Mouse (Mus musculus): ENCODE measurements around the gene Ppp1r14b. TPM values are rescaled to one million over a fixed set of nuclear protein-coding genes. Genes with fewer than 3 reads are reported as not detected.

Ppp1r14b gene
- total RNA-seq (2021), result 100 to 1,000 TPM; 123 to 288 TPM
- polyA plus RNA-seq (2012; rRNA removed), result 156 and 181 TPM in 2 replicates
- long read RNA-seq, transcript Ppp1r14b-201 (4 exons, 999 nt), result major isoform, 129 of 137 reads
- long read RNA-seq, partial matches to known transcripts, result 1 of 137 reads
- long read RNA-seq, other reads (novel, unspliced or antisense), result 4 of 137 reads

DNA sequence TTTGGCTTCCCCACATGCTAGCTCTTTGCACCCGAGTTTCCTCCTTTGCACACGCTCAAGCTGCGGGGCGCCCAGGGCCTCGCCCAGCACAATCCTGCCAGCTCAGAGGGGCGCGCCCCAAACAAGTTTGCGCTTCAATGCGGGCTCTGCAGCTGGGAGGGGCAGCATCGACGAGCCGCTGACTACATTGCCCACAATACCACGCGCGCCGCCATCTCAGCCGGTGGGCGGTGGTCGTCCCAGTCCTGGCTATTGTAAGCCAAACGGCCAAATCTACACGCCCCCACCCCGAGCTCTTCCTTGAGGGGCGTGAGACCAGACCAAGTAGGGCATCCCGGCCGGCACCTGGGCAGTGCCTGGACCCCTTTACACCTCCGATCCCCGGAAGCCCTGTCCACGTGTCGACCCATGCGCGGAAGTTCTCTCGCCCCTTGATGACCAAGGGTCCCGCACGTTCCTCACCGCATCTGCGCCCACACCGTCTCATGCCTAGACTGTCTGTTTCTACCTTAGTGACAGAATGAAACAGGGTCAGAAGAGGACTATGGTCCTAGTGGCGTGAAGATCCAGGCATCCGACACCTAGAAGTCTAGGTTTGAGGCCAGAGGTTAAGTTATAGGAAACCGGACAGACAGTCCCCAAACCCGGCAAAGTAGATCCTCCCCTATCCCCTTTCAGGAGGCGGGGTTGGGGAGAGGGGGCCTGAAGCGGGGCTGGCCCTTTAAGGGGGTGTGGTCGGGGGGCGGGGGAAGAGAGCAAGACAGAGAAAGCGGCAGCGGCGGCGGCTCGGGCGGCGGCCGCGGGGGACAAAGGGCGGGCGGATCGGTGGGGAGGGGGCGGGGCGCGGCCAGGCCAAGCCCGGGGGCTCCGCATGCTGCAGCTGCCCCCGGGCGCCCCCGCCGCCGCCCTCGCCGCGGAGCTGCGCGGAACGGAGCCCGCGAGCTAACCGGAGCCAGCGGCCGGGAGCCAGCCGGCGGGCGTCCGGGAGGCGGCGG, at the start of gene Ppp1r14b:
Gene Ppp1r14b, plus strand, starts transcription at position 758 of the 995 bp plus-strand sequence.
- peak; percentile 90 for DNase-seq

DNA sequence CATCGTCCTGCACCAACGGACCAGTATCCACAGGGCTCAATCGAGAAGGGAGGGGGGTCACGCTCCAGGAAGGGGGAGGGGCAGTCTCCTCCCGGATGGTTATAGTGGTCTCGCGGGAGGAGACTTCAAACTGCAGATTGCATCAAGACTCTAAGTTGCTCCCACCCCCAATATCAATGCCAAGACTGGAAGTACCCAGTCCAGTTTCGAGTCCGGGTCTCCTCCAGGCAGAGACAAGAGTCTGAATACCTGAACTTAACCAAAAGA, 49.5 kb upstream of the Ppp1r14b start, which contains the start of gene Catsperz:
Gene Catsperz, minus strand, starts transcription at position 74 of the 267 bp plus-strand sequence.
- no peak for DNase-seq

DNA sequence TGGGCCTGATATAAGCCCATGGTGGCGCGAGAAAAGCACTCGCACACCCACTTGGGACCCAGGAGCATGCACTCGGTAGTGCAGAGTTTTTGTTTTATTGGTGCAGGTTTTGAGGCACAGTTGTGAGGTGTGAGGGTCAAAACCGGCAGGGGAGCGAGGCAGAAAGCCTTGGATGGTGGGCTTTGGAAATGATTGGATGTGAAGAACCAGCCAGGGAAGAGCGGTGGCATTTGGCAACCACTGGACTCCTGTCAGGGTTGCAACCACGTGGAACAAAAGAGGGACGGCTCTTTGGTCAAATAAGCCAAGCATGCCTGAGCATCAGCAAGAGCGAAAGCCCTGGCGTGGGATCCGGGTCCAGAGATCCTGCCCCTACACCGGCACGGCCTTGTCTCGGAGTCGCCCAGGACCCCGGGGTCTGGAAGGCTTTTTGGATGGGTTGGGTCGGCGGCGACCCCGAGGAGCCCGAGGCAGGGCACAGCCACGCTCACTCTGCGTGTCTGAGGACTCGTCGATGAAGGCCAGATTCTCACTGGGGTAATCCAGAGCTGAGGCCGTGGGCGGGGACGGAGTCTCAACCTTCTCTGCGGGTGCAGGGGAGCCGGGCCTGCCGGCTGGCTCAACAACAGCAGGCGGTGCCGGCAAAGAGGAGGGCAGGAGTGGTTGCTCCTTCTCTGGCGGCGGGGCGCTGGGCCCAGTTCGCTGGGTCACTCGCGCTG, 49.0 kb upstream of the Ppp1r14b start:
- DNase-seq, result peak; percentile 9

DNA sequence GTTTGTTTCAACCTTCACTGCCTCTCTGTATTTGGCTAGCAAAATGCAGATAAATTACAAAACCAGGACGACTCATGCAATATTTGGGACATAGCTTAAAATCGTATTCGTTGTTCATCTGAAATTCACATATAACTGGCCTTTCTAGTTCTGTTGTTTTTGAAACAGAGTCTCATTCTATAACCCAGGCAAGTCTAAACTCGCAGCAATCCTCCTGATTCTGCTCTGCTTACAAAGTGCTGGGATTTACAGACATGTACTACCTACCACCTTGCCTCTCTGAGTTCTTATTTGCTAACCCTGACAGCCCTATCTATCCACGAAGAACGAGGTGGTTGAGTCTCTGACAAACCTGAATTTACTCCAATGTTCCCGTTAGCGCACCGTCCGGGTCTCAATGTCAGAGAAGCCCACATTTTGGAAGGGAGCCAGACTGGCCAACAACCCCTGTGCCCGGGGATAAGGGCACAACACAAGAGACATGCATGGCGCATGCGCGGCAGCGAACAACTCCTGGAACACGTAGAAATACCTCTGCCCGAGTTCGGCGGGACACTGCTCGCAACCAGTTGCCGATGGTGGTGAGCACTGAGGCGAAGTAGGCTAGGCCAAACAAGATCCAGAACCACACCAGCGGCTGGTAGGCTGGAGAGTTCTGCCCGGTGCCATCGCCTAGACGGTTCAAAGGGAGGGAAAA, 48.1 kb upstream of the Ppp1r14b start:
- DNase-seq, result peak; percentile 48

DNA sequence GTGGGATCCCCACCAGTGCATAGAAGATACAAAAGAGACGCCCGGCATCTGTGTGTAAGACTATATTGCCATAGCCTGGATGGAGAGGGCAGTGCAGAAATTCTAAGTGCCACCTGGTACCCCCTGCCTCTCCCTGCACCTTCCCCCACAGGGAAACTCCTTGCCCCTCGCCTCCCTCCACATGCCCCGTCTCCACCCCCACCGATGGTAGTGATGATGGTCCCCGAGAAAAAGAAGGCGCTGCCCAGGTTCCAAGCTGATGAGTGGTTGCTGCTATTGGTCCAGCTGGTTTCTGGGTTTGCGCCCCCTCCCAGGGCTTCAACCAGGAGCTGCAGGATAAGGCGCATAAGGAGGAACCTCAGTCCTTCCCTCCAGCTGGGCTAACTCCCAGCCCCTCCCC, 46.7 kb upstream of the Ppp1r14b start:
- DNase-seq, result no peak

DNA sequence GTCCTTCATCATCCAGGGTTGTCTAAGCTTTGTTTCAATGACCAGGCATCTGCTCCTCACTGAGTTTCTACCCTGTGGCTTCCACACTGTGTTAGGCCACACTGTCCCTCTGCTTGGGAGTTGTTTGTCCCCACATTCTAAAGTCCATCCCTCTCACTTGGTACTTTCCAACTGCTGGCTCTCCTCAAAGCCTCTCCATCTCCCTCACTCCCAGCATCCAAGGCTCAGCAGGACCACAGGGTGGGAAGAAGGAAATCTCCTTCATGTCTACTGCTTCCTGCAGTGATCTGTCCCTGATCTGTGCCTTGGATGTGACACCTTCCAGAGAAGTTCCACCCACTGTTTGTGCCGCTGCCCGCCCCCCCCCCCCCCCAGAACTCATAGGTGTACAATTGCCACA, 43.8 kb upstream of the Ppp1r14b start:
- no peak for DNase-seq

DNA sequence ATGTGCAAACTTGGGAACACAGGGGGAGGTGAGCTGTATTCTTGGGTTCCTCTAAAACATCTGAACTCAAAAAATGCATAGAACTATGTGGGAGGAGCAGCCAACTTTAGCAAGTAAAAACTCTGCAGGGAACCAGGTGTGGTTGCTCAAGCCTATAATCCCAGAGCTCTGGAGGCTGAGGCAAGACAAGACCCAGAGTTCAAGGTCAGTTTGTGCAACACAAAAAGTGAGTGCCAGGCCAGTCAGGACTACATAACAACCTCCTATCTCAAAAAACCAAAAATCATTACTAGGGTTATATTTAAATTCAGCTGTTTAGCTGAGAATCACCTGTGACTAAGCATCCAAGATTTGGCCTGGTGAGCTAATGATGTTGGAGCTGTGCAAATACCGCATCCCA, 42.8 kb upstream of the Ppp1r14b start:
- no peak for DNase-seq

DNA sequence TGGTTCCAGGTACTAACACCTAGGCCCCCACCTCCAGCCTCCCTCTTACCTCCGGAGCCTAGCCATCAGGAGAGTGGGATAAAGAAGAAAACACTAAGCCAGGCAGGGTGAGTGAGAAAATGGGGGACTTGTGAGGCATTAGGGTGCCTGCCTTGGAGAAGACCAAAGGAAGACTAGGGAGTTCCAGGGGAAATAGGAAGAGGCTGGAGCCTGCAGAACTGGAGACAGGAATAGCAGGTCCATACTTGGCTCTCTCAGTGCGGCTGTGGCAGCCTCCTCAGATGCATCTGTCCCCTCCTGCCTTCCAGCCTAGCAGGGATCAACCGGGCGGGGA, 41.7 kb upstream of the Ppp1r14b start:
- DNase-seq, result no peak

DNA sequence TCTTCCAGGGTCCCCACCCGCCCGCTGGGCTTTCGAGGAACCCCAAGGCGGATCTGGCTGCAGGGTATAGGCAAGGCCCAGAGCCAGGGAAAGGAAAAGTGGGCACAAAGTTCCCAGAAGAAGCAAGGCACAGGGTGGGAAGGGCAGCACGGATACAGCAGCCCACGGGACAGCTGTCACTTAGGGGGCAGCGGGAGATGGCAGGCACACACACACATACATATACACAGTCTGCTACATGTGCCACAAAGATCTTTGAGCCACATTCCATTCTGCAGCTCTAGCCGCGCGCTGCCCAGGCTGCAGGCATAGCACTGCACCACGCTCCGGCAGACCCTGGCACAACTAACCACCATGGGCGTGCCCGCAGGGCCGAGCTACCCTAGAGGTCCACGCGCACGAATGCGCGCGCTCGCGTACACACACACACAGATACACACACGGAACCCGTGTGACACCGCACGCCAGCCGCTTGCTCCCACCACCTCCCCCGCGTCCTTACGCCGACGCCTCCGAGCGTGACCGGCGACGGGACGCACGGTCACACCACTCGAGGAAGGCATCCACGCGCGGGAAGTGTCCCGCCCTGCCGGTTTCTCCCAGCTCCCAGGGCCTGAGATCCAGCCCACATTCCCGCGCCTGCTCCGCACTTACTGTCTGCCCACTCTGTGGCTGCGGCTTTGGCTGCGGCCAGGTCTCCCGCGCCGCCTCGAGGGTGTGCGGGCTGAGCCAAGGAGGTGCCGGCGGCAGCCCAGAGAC, 41.2 kb upstream of the Ppp1r14b start:
- peak; percentile 32 for DNase-seq

DNA sequence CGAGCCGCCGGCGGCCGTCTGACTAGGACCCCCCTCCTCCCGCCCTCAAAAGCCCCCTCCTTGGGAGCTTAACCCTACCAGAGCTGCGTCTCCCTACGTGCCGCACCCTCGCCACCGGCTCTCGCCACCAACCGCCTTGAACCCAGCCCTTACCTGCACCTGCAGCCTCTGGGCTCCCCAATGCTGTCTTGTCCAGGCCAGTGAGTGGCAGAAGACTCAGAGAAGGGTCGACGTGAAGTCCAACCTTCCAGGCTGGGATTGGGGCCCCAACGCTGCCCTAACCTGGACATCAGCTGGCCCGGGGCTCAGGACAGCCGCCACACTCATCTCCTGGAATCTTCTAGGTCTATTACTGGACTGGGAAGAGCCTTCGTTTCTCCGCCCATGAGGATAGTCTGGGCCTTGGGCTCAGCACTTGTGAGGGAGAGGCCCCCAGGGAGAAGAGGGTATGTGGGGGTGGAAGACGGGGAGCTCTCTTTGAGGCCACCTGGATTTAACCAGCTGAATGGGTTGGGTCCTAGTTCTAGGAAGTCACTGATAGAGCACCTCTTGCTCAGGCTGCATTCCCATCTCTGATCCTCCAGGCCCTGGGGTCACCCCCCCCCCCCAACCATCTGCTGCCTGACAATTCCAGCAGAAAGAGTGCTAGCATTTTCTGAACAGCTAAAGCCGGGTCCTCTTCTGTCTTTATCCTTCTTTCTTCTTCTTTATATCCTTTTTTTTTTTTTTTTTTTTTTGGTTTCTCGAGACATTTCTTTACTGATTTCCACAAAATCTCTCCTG, 40.4 kb upstream of the Ppp1r14b start, which contains the start of gene Kcnk4:
Gene Kcnk4, minus strand, starts transcription at position 321 of the 783 bp plus-strand sequence.
- DNase-seq, result no peak

DNA sequence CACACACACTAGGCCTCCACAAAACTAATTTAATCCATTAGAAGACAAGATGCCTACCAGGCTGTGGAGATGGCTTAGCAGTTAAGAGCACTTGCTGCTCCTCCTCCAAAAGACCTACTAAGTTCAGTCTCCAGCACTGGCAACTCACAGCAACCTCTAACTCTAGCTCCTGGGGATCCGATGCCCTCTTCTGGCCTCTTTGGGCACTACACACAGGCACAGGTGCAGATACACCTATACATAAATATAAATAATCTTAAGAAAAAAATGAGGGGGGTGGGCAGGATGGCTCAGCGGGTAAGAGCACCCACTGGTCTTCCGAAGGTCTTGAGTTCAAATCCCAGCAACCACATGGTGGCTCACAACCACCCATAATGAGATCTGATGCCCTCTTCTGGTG, 38.5 kb upstream of the Ppp1r14b start:
- DNase-seq, result no peak

DNA sequence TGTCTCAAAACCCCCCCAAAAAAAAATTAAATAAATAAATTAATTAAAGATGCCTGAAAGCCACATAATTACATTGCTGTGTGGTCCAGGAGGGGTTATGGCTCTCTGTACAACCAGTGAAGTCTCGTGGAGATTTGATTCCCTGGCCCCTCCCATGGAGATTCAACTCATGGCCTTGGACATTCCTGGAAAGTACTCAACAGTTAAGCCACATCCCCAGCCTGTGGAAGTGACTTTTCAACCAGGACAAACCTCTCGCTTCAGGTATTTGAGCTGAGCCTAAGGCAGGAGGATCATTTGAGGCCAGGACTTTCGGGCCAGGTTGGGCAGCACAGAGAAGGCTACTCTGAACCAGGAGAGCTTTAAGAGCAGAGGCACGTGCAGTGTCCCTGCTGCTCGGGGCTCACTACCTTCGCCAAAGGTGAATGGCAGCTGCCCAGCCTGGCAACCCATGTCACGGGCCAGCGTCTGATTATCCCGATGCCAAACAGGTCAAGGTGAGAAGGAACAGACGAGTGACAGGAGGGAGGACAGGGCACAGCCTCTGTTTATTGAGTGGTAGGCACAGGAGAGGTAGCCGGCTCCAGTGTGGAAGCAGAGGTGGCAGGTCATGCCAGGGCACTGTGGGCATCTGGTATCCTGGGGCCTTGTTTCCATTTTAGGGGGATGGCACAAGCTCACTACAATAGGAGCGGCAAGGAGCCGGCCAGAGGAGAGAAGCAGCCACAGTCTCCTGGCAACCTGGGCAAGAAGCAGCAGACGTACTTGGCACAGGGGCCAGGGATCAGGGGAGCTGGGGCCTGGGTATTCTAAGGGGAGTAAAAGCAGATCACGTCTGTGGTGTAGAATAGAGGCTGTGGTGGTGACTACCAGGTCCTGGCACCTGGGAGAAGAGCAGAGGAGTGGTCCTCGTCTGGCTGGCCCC, 37.0 kb upstream of the Ppp1r14b start:
- DNase-seq, result peak; percentile 38

DNA sequence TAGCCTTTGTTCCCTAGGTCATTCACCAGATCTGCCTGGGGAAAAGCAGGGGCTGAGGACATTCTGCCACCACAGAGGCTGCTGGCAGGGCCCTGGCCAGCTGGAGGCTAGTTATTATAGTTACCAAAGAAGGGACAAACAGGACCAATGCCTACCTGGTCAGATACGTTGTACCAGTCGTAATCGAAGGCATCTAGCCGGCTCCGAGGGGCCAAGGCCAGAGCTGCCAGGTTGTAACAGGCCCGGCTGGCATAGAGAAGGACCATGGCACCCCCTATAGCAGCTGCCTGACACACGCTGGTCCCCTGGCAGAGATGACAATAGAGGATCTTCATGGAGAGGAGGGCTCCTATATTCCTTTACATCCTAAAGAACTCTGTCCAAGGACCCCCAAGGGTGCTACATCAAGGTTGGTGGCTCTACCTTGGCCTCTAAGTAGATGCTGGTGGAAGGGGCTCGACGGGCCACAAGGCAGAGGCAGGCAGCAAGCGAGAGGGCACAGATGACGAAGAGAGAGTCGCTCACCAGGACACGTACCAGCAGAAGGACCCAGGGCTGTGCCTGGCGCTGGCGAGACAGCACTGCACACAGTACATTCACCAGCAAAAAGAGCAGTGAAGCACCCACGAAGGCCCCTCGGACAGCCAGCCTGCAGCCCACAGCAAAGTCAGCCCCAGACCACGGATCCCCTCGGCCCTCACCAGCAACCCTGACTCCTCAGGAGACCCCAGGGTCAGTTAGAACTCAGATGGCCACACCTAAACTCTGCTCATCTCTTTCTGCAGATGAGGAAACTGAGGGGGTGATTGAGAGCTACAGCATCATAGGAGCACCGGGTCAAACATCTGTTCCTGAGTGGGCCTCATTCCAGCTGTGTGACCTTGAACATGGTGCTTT, 35.4 kb upstream of the Ppp1r14b start:
- no peak for DNase-seq

DNA sequence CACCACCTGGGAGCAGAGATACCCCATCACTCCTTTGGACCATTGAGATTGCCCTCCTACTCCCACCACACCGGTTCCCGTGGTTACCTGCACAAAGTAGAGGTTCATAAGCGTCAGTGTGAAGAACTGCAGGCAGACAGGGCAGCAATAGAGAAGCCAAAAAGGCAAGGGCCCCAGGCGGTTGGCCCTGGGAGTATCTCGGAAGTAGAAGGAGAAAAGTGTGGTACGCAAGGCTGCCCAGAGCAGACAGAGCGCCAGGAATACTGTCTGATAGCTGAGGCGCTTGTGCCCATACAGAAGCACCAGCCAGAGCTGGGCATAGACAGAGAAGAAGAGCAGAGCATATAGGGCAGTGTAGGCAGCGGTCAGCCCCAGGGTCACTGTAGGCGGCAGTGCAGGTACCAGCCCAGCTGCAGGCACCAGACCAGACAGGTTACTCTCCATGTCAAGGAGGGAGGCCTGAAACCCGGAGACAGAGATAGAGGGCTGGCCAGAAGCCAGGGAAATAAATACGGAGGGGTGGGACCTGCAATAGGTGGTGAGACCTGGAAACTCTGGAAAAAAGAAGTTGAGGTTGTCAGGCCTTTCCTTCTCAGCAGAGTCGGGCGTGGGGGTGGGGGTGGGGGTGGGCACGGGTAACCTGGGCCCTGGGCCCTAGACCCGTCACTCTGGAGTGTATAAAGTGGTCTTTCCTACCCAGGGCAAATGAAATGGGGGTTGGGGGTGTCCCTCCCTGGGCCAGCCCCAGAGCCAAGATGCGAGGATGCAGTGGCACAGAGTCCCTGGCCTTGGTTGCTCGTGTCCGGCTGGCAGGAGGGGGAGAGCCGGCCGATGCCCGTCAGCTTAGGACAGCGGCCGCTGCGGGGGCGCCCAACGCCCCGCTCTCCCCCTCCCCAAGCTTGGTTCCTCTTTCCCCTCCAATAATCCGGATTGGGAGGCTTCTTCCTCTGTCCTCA, 34.1 kb upstream of the Ppp1r14b start:
- peak; percentile 29 for DNase-seq

DNA sequence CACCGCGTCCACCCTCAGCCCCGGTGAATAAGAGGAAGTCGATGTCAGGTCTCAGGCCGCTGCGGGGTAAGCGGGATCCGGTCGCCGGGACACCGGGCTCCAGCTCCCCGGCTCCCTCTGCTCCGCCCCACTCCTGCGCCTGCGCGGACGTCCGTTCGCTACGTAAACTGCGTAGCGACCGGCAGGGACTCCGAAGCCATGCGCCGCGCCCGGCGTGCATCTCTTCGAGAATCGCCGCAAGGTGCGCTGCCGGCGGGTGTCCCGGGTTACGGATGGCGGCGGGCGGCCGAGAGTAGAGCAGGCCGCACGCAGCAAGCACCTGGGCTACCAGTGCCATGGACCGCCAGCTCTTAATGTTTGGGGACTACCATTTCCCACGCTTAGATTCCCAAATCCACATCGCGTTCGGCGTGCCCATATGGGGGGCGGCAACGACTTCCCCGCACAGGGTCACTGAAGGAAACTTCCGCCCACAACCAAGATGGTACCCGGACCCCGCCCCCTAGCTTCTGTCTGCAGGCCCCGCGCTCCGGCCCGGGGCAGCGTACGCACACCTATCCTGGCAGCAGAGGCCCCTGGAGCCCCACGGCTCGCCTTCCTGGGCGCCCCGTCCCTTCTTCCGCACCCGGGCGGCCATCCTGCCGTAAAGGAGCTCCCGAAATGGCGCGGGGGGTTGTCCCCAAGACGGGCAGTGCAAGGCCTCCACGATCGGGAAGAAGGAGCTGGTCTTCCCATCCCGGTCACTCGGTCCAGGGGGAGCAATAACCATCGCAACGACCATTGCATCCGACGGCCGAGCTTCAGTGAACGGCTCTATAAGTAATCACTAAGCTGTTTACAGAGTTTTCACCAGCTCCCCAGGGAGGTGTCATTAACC, 33.2 kb upstream of the Ppp1r14b start, which contains the start of gene Bad:
Gene Bad, plus strand, starts transcription at position 490 of the 877 bp plus-strand sequence.
- peak; percentile 96 for DNase-seq

DNA sequence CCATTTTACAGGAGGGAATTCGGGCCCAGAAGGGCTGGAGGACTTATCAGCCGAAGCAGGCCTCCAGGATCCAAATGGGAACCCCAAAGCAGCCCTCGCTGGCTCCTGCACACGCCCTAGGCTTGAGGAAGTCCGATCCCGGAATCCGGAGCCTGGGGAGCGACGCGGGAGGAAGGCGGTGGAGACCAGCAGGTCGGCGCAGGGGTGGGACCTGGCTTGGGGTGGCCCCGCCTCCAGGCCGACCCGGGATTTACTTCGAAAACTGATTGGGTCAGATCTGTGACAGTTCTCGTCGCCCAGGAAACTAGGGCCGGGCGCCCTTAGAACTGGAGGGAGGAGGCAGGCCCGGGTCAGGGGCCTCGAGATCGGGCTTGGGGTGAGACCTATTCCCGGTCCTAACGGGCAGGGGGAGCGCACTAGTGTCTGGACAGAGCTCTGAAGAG, 32.5 kb upstream of the Ppp1r14b start, which contains the start of gene Gpr137:
Gene Gpr137, minus strand, starts transcription at position 232 of the 443 bp plus-strand sequence.
- DNase-seq, result peak; percentile 98

All from adrenal gland, adult 2 months (tissue).